Mouse (Mus musculus) forelimb bud, embryonic 11.5 days (tissue): ENCODE results near the gene Lix1l.
A peak's percentile ranks its signal among the peaks of the same experiment; 100 is the strongest.
"Not testable (repeated sequence)": the region's sequence is repeated elsewhere in the genome, so short reads cannot be mapped to it uniquely, and the experiment has no call there.

ENCODE experiments used
- DNase-seq: peaks from one replicate; pipeline ENCODE4 v3.0.0-alpha.2; 2012; ENCODE audit warnings: low read depth, low spot score

Gene Lix1l

DNA sequence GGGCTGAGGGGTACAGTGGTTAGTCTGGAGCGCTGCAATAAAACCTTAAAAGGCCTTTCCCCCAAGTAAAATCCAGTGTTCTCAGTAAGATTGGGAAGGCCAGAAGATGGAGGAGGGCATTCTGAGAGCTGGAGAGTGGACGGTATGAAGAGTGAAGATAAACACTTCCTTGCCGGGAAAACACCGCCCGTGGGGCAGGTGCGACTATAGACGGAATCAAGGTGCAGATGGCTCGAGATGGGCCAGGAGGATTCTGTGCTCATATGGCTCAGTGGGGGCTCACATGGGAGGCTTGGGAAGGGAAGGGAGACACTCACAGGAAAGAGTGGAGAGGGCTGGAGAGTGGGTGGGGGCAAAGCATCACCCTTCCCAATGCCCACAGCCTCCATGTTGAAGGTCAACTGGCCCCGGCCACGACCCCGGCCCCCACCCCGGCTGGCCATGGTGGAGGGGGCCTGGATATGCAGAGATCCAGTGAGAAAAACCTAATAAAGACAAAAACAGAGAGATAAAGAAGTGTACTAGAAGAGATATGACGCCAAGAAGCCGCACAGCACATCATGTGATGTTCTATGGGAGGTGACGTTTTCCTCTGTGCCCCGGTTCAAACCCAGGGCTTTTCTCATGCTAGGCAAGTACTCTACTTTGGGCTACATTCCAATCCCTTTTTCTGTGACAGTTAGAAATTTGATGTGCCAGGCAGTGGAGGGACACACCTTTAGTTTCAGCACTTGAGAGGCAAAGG, 19.0 kb upstream of the Lix1l start:
- DNase-seq: no peak

DNA sequence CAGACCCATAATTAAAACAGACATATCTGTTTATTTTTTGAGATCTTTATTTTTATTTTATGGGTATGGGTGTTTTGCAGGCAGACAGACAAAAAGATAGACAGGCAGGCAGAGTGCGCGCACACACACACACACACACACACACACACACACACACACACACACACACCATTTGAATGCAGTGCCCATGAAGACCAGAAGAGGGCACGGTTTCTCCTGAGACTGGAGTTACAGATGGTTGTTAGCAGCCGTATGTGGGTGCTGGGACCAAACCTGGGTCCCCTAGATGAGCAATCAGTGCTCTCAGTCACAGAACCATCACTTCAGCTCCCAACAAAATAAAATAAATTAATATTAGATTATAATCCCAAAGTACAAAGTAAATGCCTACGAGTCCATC, 17.6 kb upstream of the Lix1l start:
- no peak for DNase-seq

DNA sequence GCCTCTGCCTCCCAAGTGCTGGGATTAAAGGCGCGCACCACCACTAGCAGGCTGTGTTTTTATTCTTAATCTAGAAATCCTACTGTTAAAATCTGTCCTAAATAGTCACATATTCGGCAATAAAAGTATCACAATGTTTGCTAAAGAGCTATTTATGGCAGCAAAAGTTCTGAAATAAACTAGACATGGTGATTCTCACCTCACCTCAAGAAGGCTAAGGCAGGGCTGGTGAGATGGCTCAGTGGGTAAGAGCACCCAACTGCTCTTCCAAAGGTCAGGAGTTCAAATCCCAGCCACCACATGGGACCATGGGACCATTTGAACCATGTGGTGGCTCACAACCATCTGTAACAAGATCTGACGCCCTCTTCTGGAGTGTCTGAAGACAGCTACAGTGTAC, 10.3 kb upstream of the Lix1l start:
- no peak for DNase-seq

DNA sequence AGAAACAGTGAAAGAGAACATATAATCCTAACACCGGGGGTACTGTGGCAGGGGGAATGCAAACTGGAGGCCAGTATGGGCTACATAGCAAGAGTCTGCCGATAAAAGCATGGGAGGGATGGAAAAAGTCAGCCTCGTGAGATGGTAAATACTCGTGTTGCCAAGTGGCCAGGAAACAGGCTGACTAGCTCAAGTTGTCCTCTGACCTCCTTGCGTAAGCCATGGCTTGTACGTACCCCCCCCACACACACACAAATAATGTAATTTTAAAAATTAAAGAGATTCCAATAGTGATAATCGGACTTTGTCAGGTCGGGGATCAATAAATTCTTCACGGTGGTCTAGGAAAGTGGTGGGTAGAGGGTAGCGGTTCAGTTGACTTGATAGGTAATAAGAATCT, 7.6 kb upstream of the Lix1l start:
- DNase-seq: no peak

DNA sequence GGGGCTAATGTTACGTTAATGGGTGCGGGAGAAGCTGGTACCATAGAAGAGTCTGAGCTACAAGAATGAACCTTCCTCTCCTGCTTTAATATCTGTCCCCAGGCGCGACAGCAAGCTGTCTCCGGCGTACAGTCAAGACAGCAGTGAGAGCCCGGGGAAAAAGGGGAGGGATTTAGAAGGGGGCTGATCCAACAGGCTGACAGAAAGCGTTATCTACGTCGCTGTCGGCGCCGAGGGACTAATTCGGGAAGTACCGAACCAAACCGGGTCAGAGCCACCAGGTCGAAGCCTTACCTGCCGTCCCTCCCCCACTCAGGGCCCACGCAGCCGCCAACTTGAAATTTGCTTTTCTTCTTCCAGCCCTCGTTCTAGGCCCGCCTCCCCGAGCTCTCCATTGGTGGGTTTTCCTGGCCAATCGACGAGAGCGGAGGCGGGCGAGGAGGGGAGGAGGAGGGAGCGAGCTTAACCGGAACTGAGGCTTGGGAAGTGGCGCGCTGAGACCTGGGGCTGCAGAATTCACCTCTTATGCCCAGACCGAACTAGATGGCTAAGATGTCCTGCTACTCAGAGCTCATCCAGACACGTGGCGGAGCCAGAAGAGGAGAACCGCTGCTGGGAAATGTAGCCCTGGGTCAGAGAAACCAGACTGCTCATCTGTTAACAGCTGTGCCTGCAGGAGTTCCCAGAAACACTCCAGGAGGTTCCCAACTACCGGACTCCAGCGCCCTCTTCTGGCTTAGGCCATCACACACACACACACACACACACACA, 7.0 kb upstream of the Lix1l start, which contains the start of gene Polr3gl:
TSS of gene Polr3gl (minus strand) at position 392 of the 771 bp plus-strand sequence.
- peak; percentile 88 for DNase-seq

DNA sequence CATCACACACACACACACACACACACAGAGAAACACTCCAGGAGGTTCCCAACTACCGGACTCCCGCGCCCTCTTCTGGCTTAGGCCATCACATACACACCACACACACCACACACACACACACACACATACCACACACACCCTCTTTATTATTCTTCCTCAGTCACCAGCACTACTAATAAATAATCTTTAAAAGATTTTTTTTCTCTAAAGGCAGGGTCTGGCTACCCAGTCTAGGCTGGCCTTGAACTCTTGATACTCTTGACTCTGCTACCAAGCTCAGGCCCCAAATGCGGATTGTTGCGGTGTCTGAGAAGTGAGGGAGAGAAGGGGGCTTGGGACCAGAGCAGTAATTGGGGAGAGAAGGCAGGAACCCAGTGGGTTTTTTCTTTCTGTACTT, 6.1 kb upstream of the Lix1l start:
- no peak for DNase-seq

DNA sequence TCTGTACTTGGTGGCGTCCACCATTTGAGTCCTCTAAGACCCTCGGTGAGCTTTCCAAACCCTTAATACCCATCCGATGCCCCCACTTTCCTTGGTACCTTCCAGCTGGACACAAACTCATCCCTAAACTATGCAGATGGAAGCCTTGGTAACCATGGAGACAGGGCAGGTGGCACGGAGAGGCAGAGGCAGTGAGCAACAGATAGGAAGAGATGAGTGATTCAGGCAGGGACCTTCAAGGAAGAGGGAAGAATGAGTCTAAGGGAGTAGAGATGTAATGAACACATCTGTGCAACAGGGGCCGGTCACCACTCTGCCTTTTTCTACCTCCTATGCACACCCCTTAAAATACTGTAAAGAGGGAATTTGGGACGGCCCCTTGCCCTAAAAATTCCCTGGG, 5.3 kb upstream of the Lix1l start:
- DNase-seq: no peak

DNA sequence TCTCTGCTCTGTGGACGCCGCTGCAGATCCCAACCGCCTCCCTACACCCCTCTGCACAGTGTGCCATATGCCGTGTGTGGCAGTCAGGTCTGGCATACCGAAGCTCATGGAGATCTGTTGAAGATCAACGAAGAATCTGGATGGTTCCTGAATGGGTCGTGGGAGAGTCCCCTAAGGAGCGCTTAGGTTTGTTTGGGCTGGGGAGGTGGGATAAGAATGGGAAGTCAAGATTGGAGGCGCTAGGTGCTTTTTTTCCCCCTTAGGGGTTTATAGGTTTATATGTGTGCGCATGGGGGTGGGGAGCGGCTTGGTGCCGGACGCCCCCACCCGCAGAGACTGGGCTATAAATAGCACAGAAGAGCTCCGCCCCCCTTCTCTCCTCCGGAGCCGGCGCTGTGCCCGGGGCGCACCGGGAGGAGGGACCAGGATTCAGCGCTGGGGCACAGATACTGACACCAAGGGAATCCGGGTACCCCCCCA, 4.7 kb upstream of the Lix1l start, which contains the start of gene Ankrd34a:
TSS of gene Ankrd34a (plus strand) at position 409 of the 480 bp plus-strand sequence.
- DNase-seq: no peak

DNA sequence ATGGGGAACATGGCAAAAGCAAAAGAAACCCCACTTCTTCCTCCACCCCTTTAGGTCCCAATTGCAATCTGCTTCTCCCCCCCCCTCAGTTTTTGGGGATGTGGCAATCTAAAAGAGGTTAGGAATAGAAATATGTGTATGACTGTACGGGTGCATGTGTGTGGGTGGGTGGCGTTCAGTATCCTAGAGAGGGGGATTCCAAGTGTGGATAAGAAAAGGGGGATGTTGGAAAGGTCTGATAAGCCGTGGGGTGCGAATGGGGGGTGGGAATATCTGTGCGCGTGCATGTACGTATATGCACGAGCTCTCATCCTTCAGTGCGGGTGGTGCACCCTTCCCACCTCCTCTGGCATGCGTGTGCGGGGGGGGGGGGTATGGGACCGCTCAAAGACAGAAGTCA, 4.1 kb upstream of the Lix1l start:
- no peak for DNase-seq

DNA sequence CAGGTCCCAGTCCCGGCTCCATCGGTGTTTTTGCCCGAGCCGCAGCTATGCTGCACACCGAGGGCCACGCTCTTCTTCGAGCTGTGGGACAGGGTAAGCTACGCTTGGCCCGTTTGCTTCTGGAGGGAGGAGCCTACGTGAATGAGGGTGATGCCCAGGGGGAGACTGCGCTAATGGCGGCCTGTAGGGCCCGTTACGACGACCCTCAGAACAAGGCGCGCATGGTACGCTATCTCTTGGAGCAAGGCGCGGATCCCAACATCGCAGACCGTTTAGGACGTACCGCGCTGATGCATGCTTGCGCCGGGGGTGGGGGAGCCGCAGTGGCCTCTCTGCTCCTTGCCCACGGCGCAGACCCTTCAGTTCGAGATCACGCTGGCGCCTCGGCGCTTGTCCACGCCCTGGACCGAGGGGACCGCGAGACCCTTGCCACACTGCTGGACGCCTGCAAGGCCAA, 3.5 kb upstream of the Lix1l start:
- DNase-seq: no peak

DNA sequence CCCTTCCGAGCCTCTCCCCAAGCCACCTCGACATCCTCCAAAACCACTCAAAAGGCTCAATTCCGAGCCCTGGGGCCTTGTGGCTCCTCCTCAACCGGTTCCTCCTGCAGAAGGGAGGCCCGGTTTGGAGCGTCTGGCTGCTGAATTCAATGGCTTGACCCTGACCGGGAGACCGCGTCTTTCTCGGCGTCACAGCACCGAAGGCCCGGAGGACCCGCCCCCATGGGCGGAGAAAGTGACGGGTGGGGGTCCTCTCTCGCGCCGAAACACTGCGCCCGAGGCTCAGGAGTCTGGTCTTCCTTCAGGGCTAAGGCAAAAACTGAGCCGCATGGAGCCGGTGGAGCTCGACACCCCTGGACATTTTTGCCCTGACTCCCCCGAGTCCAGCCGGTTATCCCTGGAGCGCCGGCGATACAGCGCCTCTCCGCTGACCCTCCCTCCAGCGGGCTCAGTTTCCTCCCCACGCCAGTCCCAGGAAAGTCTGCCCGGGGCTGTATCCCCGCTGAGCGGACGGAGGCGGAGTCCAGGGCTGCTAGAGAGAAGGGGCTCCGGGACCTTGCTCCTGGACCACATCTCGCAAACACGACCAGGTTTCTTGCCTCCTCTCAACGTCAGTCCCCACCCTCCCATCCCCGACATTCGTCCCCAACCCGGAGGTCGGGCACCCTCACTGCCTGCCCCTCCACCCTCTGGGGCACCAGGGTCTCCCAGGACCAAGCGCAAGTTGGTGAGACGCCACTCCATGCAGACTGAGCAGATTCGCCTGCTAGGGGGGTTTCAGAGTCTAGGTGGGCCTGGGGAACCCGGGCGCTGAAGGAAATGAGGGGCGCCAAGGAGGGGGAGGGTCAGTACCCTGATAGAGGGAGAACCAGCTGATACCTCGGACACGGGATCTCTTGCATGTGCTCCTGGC, 2.5 kb upstream of the Lix1l start:
- peak; percentile 61 for DNase-seq

DNA sequence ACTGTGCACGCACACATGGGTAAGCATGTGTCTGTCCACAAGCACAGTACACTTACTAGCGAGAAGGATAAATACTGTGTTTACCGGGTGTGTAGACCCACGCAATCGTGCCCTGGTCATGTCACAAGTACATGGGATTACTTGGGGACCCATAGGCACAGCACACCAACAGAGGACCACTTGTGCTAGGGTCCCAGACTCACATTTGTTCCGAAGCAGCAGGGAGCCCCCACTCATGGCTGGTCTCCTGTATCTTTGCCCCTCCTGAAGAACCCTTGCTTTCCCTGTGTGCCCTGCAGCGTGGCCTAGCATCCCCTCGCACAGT, 1.9 kb upstream of the Lix1l start:
- DNase-seq: no peak

DNA sequence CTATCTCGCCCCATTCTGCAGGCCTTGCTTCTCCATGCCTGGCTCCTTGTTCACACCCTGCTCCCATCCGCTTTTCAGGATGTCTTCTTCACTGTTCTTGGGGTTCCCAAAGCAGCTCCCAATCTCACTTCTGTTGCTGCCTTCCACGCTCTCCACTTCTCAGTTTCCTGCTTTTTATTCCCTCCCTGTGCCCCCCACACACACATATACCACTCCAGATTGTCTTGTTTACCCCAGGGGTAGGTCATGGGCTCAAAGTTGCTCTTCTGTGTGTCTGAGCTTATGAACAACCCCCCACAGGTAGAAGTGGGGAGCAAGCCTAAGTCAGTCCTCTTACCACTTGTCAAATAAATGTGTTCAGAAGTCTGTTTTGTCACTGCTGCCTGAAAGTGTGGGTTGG, 1.5 kb upstream of the Lix1l start:
- no peak for DNase-seq

DNA sequence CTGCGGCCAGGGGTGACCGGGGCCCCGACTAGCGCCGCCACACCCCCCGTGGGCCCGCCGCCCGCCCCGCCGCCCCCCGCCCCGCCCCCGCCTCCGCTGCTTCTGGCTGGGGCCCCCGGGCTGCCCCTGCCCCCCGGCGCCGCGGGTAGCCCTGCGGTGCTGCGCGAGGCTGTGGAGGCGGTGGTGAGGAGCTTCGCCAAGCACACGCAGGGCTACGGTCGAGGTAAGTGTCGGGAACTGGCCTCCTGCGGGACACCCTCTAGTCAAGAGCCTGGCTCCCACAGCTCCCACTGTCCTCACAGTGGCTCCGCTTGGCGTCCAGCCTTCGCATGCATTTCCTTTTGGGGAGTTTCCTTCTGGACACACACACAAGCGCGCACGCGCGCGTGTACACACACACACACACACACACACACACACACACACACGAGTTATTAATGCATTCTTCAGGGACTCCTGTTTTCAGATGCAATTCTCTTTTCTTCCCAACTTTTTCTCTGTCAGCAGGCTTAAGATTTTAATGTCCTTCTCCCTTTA, 370 bp downstream of the Lix1l start:
- DNase-seq: peak; percentile 46

DNA sequence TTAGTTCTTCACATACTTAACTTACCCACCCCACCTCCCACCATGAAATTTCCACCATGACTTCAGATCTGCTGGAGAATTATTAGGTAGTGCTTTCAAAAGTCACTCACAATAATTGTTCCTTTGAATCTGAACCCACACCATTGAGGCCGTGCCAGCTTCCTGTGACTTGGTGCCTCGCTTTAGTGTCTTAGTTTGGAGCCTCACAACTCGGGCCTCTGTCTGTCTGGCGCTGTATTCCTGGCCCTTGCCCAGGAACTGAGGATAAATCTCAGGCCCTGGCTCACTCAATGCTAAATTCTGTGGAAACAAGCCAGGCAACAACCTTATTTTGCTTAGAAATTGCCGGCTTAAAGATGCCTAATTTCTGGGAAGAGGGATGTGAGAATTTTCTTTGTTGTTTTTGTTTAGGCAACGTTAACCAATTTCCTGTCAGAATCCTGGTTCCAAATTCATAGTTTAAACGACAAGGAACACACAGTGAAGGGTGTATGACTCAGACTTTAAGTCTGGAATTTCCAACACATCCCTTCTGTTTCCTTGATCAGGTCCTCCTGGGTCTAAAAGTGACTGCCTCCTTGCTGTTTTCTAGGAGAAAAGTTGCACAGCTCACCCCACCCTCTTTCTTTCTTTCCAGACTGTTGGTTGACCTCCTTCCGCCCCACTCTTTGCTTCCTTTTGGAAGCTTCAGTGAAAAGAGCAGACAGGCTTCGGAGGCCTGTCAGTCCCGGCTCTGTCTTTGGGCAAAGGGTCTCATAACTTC, 1.2 kb downstream of the Lix1l start:
- no peak for DNase-seq

DNA sequence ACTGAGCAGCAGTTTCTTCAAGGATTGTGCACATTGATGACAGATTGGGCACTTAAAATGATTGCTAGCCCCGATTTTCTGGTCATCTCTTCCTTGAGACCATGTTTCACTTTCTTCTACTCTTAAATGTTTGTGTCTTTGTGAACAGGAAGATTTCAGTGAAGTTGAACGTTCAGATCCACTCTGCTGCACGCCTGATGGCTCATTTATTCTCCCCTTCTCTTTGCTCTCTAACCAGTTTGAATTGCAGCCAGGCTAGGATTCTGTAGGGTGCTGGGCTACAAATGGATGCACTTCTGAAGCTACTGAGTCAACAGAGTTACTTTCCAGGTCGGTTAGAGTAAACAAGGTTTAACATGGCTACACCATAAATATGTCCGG, 1.7 kb downstream of the Lix1l start:
- DNase-seq: no peak

DNA sequence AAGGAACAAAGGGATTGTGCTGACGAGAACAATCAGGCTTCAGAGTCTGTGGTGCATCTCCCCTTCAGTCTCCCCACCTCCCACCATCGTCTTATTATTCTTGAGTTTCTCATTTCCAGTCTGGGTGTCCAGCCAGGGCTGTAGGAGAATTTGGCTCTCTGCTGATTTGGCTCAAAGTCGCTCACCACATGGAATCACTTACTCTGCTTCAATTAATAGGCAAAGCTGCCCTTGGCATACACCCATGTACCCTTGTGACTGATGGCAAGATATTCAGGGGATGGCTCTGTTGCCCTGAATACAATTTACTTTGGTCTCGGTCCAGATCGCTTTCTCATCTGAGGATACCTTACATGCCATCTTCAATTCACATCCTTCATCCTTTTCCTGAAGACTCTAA, 2.4 kb downstream of the Lix1l start:
- DNase-seq: no peak

DNA sequence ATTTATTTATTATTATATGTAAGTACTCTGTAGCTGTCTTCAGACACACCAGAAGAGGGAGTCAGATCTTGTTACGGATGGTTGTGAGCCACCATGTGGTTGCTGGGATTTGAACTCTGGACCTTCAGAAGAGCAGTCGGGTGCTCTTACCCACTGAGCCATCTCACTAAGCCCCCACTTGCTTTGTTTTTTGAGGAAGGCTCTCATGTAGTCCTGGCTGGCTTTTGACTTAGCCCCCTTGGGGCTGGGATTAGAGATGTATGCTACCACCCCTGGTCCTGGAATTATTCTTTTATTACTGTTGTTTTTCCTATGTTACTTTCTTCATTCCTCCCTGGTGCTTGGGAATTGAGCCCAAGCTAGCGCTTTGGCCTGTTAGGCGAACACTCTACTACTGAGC, 5.1 kb downstream of the Lix1l start:
- not testable (repeated sequence) for DNase-seq

DNA sequence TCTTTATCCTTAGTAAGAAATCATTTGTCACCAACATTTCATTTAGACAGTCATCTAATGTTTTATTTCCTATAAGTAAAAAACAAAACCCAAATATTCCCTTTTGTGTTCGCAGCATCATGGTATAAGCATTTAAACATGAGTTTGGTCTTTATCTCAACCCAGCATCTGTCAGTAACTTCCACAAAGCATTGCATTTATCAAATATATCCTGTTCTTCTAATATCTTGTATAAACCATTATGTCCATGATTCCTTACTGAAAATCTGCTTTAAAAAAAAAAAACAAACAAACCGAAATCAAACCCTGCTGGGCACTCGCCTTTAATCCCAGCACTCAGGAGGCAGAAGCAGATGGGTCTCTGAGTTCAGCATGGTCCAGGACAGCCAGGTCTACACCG, 5.7 kb downstream of the Lix1l start:
- no peak for DNase-seq

DNA sequence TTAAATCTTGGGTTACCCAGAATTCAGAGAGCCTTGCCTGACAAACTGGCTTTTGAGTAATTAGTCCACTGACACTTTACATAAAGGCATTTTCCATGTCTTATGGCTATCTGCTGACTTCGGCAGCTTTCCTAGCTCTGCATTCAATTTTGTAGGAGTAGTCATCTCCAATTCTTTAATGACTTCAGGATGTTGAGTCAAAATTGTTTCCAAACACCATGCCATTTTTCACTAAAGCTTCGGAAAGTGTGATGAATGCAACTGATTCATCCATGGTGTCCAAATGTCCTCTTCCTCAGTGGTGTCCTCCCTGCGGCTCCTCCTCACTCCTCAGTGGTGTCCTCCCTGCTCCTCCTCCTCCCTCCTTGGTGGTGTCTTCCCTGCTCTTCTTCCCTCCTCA, 17.0 kb downstream of the Lix1l start:
- DNase-seq: no peak

DNA sequence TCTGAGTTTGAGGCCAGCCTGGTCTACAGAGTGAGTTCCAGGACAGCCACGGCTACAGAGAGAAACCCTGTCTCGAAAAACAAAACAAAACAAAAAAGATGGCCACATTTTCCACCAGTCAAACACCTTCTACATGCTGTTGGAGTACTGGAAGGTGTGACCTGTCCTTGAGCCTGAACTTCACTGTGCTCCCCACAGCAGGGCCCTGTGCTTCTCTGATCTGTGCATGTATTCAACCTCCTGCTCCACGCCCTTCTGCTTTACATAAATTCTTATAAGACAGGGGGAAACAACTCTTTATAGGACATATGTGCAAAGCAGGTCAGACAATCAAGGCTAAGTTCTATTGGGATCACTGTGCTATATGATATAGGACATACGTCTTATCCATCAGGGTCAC, 22.3 kb downstream of the Lix1l start:
- no peak for DNase-seq
